Mouse (Mus musculus) erythroblast, embryonic 14.5 days (primary cell): ENCODE results near the gene Mcur1.

Source experiments
- GATA1 ChIP-seq: IDR thresholded peaks from 2 replicates; pipeline ENCODE4 v1.6.1; 2012; ENCODE audit warnings: low read length, inconsistent platforms, mixed read lengths
- TAL1 ChIP-seq: IDR thresholded peaks from 3 replicates; pipeline ENCODE4 v1.6.1; 2012; ENCODE audit warnings: low read length, inconsistent platforms, mixed read lengths

- TF ChIP-seq GATA1, result no peak
- no peak for TF ChIP-seq TAL1
Measured at GRCm38 (mm10) chr13:43524491-43525362, 35.3 kb downstream of the Mcur1 start.
